Mouse (Mus musculus) layer of hippocampus, postnatal 14 days (tissue): Measurements from ENCODE around the gene Btg2. TPM values are rescaled to one million over a fixed set of nuclear protein-coding genes. Genes with fewer than 3 reads are reported as not detected.

Experiments used
- DNase-seq, 2 experiments: peaks; one replicate each; pipeline ENCODE4 v3.0.0; 2021 to 2022; ENCODE audit warnings: low spot score in 2 of 2, mixed read lengths in 1 of 2
- total RNA-seq, 2 experiments: library from RNA; stranded (reverse); gene quantifications; 2 replicates each; pipeline ENCODE4 v1.2.3; 2021

Gene Btg2
- total RNA-seq, 2 experiments from 2014 or later, result 14.1 to 19.2 TPM

DNA sequence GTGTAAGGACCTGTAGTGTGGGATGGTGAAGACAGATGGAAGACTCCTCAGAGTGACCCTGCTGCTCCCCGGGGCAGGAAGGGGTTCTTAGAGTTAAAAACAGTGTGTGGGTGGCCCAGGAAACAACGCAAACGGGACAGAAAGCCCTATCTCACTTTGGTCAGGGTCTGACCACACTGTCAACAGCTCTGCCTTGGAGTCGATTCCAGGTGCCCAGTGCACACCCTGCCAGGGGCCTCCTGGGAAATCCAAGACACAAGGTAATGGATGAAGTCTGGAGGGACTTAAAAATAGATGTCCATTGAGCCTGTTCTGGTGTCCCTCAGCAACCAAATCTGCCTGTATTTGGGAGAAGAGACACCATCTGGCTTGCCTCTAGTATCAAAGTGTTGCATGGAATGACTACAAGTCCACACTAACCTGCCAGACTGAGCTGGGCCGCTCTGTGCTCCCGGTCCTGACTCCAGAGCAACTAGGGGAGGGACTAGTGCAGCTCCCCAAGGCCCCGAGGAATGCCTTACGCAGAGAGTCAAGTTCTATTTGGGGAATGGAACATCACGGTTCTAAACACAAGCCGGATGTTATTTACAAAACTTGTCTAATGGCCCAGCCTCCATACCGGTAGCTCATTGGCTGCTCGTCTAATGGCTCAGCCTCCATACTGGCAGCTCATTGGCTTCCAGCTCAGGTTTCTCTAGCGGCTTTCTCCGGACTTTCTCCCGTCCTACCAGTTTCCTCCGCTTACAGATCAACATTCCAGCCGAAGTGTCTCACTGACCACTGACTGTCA lies 20.0 kb upstream of the Btg2 start:
- peak; percentile 72 to 88 for DNase-seq

DNA sequence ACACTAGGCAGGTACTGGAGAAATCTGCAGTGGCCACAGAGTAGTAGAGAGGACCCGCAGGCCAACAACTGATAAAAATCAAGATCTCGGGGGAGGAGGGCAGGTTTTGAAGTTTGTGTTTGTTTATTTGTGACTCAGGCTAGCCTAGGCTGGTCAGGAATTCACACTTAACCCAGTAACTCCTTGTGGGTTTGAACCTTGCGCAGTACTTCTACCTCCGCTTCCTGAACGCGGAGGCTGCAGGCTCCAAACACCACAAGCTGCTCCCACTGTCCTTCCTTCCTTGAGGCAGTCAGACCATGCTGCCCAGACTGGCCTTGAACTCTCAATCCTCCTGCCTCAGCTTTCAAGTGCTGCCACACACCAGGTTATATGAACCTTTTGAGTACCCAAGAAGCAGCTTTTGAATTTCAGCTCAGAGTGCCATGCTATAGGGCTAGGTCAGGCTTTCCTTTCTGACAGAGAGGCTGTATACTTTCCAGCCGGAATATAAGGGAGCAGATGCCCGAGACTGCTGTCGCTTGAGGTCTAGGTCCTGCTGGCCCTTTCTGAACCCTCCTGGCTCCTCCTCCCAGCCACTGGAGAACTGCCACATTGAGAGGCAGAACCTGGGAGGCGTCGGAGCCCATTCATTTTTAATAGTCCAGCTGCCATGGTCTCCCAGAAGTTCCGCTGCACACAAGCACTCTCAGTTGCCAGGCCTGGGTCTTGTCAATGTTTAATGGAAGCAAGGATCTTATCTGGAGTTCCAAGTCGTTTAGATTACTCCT lies 19.2 kb upstream of the Btg2 start:
- no peak for DNase-seq

DNA sequence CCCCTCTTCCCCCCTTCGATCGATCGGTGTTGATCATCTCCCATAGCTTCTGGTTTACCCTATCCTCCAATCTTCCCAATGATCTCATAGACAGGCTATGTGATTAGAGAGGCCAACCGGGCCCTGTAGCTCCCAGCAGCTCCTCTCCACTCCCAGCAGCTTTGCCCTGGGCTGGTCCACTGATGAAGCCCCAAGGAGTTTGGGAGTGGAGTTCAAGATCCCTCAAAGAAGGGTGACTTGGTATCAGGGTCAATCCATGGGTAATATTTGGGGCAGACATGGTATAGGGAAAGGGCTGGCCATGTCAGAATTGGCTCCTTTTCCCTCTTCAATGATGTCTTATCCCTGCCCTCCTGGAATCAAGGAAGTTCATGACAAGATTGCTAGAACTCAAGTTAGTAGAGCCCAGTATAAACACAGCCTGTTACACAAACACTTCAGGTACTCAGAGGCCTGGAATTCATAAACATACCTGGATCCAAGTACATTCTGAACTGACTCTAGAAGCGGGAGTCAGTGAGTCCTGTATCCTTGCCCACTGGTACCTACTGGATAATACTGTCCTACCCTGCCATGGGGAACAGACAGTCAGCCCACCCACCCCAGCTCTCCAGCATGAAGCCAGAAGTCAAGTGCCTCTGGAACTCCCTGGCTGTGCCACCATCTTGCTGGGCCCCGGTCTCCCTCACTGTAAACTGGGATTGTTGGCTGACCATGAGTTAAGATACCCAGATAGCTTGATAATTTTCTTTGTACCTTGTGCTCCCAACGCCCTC lies 18.3 kb upstream of the Btg2 start:
- no peak for DNase-seq

DNA sequence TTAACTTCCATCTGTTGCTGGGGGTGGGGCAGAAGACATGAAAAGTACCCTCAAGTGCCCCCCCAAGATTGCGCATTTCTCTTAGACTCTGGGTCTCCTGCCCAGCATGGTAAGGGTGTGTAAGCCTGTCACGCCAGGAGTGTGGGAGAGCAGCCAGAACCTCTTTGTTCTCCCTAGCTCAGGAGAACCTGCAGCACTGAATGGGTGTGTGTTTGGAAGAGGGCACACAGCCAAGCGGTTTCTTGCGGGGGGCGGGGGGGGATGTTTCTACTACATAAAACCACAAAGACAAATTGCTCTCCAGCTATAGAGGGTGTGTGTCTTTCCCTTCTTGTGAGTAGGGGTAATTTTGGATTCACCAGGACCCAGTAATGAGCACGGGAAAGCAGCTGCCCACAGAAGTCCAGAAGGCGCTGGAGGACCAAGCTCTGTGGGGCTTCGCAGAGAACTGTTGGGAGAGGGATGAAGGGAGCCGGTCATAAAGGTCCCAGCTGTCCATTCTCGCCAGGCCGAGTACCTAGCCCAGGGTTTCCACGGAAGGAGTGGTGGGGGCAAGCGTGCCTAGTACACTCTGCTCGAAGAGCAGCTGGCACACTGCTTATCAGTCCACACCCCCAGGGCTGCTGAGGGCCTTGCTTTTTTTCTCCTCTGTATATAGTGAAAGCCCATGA lies 17.5 kb upstream of the Btg2 start:
- peak in 1 of 2 experiments; percentile 44 for DNase-seq

DNA sequence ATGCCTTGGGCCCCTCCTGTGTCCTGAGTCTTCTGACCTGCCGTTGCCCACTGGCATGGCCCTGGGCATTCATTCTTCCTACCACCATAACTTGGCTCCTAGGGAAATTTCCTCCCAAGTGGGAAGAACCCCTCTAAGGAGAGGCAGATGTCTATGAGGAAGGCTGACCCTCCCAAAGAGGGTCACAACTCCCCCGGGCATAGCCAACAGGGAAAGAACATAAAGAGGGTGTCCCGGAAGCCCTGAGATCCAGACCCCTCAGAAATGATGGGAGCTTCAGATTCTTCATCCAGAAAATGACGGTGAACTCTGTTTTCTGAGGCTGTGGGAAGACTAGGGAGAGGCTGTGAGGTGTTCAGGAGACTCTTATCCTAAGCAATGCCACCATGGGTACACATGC lies 16.8 kb upstream of the Btg2 start:
- DNase-seq, result no peak

DNA sequence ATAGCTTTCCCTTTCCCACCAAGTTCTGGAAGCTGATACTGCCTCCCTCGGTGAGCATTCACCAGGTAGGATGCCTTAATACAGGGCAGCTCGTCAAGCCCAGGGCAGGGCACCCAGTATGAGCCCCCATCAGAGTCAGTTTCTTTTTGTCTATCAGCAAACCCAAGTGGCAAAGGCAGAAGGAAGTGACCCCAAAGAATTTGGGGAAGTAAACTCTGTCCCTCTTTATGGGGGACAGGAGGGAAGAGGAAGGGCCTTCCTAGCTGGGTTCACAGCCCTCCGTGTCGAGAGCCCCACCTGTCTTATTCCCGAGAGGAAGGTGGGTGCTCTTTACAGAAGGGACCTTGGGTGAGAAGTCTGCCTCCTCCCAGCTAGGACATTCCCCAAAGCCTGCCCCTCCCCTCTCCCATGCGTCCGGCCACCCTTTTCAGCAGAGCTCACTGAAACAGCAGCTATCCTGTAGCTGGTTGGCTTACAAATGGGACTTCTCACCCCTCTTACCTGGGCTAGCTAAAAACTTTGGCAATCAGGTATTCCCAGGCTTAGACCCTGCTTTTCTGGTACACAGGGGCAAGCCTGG lies 16.2 kb upstream of the Btg2 start:
- DNase-seq, result no peak

DNA sequence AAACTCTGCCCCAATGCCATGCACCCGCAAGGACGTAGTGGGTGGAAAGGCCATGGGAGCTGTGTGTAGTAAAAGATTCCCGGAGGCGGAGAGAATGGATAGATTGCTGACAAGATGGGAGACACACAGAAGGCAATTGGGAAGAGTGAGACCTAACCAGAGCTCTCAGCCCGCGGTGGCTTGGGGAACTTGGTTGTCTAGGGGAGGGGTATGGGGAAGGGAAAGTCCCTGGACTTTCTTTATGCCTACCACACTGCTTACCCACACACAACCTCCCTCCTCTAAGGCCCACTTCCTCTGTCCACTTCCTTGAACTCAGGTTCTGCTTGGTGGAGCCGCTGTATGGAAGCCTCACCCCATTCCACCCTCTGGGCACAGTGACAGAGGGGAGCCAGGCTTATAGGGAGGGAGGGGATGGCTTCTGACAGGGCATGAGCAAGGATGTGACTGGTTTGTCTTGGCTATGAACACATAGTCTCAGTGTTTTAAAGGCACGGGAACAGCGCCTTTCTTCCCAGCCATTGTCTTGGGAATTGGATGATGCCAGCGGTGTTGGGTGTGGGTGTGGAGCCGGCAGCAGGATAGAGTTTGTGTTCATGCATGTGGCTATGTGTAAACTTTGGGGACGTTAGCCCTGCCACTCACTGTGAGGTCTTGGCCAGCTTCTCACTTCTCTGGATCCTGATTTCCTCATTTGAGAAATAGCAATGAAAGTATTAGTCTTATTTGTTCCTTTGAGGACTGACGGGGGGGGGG lies 15.0 kb upstream of the Btg2 start:
- DNase-seq, result no peak

DNA sequence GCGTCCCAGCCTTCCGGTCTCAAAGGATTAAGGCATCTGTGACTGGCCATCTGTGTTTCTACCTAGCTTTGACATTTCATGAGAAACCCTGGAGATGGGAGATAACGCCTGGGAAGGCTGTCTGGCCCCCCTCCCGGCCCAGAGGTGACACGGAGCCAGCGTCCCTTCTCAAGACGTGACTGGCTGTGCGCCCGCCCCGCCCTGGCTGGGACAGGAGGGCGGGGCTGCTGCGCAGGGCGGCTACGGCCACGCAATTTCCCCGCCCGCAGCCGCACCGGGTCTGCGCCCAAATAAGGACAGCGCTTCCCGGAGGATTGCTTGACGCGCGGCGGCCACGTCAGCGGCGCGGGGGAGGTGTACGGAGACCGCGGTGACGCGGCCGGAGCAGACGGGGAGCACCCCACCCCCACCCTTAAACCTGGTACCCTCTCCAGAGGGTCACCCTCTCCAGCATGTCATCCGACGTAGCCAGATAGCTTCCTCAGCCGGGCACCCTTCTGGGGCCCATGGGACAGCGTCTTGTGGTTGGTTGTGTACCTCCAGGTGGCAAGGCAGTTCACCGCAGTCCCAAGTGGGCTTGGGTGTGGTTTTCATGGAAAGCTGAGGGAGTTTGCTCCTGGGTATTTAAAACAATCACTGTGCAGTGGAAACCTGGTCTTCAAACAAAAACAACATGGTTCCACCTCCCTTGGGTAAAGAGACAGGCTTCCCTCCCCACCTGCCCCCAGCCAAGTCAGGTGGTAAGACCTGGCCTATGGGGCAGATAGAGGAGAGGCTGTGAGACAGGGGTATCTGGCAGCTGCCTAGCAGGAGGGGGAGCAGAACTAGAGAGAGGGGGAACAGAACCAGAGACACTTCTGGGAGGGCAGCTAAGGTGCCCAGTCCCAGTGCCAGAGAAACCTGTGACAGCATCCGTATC lies 14.2 kb upstream of the Btg2 start:
- peak; percentile 77 to 85 for DNase-seq

DNA sequence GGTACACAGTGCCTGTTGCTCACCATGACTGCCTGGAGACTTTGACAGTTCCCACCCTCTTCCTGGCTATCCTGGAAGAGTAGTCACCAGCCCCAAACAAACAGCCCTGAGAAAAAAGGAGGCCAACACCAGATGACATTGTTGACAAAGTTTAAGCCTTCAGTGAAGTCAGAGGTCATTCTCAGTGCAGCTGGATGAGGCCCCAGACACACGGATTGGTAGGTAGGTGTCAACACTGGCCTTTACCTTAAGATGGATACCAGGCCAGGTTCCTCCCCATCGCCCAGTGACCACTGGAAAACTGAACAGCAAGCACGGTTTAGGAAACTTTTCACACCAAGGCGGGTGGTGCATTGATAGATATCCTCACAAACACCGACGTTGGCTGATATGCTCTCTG lies 13.4 kb upstream of the Btg2 start:
- no peak for DNase-seq

DNA sequence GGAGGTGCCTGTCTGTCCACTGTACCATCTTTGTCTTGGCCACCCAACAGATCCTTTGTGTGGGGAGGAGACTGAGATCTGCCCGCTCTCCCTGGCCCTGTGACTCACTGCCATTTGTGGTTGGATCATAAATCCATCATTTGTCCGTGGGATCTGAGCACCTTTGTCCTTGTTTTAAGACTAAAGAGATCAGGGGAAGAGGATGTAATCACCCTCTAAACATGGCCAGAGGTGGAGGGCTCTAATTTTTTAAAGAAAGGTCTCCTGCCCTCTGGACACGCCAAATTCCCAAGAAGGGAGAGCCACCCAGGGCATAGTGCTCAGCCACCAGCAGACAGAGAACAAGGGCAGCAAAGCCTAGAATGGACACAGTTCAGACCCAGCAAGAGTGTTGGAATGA lies 12.9 kb upstream of the Btg2 start:
- DNase-seq, result no peak

DNA sequence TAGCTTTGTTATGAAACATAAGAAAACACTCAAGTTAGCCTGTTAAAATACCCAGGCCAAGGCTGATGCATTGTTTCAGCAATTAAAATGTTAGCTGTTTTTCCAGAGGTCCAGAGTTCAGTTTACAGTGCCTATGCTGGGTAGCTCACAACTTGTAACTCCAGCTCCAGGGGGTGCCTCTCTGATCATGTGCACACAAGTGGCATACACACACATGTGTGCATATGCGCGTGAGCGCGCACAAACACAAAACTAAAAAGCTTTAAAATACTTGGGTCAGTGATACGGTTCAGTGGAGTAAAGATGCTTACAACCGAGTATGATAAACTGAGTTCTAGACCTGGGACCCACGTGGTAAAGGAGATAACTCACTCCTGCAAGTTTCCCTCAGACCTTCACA lies 10.2 kb upstream of the Btg2 start:
- no peak for DNase-seq

DNA sequence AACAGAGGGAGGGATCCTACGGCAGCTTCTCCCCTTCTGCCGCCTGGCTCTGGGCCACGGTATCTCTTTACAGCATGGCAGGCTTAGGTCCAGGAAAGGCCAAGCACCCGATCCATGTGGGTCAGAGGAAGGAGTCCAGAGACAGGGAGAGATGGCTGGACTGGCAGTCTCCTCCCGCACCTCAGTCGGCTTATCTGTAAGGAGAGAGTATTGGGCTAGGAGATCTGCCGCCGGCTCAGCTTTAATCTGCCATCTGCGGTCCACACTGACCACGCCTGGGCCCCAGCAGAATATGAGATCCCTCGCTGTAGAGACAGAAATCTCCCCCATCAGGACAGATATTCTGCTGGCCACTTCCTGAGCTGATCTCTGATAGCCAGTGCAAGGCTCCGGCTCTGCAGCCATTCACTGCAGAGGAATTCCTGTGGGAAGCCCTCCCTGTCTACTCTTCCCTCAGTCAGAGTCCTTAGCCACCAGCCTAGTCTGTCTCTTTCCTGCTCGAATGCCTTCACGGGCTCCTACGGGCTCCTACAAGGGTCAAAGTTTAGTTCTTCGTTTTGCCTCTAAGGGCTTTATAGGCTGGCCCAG lies 8.0 kb upstream of the Btg2 start:
- no peak for DNase-seq

DNA sequence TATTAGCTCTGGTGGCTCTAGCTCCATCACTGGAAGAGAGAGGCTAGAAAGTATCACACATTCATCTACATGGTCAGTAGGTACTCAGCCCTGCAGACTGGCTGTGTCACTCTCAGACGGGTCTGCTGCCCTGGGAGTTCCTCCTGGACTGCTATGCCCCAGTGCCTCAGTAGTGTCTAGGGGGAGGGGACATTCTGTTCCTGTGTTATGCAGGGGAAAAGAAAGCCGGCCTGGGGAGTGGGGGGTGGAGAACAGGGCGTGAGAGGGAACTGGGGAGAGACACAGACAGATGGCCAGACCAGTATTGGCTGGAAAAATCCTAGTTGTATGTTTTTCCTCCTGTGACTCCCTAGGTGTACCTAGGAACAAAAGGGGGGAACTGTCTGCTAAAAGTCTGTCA lies 7.1 kb upstream of the Btg2 start:
- DNase-seq, result no peak

DNA sequence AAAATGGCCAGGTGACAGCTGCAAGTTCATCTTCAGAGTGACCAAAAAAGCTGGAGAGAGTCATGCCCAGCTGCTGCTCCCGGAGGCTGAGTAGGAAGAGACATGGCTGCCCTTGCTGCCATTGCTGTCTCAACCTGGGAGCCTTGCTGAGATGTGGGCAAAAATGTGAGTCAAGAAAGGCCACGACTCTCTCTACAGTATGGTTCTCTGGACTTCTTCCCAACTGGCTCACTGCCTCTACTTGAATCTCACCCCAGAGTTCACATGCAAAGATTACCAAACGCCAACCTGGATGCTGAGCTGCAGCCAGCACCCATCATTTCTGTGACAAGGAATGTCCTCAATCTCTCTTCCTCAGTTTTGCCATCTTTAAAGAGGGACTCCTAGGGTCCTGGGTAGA lies 5.2 kb upstream of the Btg2 start:
- no peak for DNase-seq

DNA sequence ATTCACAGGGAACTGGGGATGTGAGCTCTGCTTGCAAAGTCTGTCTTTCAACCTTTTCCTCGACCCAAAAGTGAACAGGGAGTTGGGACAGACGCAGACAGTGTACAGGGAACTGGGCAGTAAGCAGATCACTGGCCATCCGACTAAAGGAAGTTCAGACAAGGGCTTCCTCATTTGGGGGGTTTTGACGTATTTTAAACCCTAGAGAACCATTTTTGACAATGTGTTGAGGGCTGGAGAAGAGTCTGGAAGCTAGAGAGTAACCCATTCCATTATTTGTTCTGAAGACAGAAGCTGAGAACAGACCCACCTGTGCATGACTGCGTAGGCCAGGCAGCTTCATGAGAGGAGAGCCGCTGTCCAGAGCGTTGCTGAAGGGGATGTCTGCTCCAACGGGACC lies 4.8 kb upstream of the Btg2 start:
- DNase-seq, result no peak

DNA sequence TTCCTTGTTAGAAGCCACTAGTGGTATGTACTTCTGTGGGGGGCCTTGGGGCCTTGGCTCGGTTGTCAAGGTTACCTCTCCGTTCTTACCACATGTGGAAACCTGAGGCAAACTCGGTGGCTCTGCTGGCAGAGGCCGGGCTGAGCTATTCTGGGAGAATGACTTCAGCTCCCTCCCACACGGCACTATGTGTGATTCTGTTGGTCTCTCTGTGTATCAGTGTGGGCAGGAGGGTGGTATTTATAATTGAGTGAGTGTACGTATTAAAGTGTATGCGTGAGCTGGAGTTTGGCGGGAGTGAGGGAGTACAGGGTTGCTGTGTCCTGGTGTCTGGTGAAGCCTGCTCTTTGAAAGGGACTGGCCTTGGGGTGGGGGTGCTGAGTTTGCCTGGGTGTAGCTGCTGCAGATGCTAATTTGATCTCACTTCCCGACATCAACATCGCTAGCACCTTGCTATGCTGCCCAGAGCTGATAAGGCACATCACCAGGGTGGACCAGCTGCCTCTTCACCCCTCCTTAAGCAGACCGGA lies 4.1 kb upstream of the Btg2 start:
- peak; percentile 64 to 71 for DNase-seq

DNA sequence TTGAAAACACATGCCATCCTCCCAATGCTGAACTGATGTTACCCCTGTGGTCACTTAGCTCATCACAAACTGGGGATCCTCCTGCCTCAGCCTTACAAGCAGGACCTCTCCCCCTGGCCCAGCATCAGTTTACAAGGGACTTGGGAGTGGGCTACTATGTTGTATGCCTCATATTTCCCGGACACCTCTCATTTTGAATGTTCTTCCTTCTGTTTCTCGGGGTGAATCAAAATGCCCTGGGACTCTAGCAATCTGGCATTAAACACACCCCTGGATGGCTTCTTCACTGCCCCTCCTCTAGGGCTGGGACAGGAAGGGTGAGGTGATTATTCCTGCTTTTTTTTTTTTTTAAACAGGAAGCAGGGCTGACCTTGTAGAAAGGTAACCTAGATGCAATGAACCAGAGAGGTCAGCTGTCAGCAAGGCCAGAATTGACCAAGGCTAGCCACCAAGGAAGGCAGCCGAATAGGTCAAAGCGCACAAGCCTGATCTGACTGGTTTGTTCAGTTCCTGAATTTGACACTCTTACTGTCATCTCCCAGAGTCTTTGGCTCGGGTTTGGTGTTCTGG lies 2.0 kb upstream of the Btg2 start:
- DNase-seq, result no peak

DNA sequence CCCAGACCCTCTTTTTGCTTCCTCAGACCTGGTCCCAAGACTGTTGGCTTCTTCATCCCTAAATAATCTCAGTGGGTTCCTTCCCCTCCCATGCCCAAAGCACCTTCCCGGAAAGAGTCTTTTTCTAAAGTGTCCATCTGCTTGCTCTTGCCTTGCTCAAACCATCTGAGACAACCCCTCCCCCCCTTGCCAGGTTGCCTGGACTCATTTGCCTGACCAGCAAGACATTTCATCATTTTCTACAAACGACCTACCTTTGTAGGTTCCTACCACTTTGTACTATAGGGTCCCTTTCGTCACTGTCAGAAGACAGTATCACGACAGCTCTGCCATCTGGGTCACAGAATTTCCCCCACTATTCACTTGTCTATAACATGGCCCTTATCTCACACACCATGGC lies 1.5 kb upstream of the Btg2 start:
- DNase-seq, result no peak
